Mouse (Mus musculus): ENCODE results near the gene Srgap3. TPM values are rescaled to one million over a fixed set of nuclear protein-coding genes. Genes with fewer than 3 reads are reported as not detected.
A peak's percentile ranks its signal among the peaks of the same experiment; 100 is the strongest.
"Not testable (repeated sequence)": the region's sequence is repeated elsewhere in the genome, so short reads cannot be mapped to it uniquely, and the experiment has no call there.

Gene Srgap3
- polyA plus RNA-seq, 1 experiment from 2014 or later = 1.5 TPM

DNA sequence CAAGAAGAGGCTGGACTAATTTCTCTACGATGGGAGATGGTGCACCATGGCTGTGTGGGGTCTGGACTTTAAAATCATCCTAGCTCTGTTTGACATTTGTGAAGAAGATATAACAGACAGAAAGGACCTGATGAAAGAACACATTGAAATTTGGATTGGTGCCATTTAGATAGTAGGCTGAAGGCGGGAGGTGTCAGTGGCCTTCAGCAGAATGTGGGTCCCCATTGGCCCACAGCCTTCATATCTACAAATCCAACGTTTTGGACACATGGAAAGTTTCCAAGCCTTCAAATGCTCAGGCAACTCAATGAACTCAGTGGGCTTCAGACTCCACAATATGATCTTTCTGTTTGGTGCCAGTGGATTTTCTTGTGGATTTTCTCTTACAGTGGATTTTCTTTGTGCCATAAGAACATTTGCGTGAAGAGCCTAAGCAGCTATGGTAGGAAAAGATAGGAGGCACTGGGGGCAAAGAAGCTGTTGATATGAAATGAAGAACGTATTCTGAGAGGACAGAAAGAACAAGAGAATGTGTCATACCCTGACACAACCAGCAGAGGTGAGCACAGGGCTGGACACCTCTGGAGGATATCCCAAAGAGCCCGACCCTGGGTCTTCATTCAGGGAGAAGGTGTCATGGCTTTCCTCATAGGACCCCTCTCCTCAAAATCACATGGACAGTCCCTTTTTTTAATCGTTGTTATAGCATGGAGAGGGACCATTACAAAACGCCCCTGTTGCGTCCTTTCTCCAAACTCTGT lies 78.7 kb downstream of the Srgap3 start:
- TF ChIP-seq EP300 (optimal IDR thresholded peaks at IDR 0.05) (no peak), CTCF (IDR thresholded peaks at IDR 0.05; ENCODE audit: low read depth) (no peak; the same call in 1 of the 2 replicates)
- no peaks in the 10 kb centered on the region for H3K4me1 ChIP-seq (replicated peaks; ENCODE audit: control insufficient read depth, insufficient read depth)
- DNase-seq (ENCODE audit: low spot score) (no peak), ATAC-seq (ENCODE audit: low FRiP score, low TSS enrichment) (no peak; the same call in 1 of the 2 replicates)
- no peak overlapping the region for H3K4me3 ChIP-seq (ENCODE audit: low read depth, low read length)
- H3K27me3 ChIP-seq (ENCODE audit: control insufficient read depth, insufficient read depth, low read length) = no peaks in the 10 kb centered on the region
- WGBS = 83% methylated on average over 9 of the region's 9 CpGs
- no peak overlapping the region for H3K4me2 ChIP-seq (replicated peaks; ENCODE audit: low read depth)
- H3K36me3 ChIP-seq (ENCODE audit: control insufficient read depth, insufficient read depth, low read length) = no peaks in the 10 kb centered on the region
- H3K9ac ChIP-seq (ENCODE audit: low read length) = no peak overlapping the region
- H3K27ac ChIP-seq (replicated peaks) = no peak overlapping the region
- no peaks in the 10 kb centered on the region for H3K9me3 ChIP-seq (ENCODE audit: control insufficient read depth, low read length)

DNA sequence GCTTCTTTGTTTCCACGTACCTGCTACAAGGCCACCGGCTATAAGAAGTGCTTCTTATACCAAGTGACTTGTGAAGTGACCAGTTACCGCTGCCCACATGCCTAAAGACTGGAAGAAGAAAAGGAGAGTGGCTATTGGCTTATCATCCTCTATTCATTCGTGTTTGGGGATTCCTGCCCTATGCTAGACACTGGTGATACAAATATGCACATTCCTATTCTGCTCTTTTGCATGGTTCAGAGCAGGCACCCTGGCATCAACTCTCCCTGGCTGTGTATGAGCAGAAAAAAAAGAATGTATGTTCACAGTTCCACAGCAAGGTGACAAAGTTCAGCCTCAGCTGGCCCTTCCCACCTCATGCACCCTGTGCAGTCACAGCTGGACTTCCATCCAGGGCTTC lies 81.0 kb downstream of the Srgap3 start:
- WGBS = 79% methylated on average over 4 of the region's 4 CpGs
- Histone ChIP-seq H3K9ac (ENCODE audit: low read length) (no peak overlapping the region), H3K9me3 (ENCODE audit: control insufficient read depth, low read length) (no peaks in the 10 kb centered on the region), H3K36me3 (ENCODE audit: control insufficient read depth, insufficient read depth, low read length) (no peaks in the 10 kb centered on the region), H3K4me1 (replicated peaks; ENCODE audit: control insufficient read depth, insufficient read depth) (no peaks in the 10 kb centered on the region), H3K27ac (replicated peaks) (no peak overlapping the region), H3K4me2 (replicated peaks; ENCODE audit: low read depth) (no peak overlapping the region), H3K4me3 (ENCODE audit: low read depth, low read length) (no peak overlapping the region), H3K27me3 (ENCODE audit: control insufficient read depth, insufficient read depth, low read length) (no peaks in the 10 kb centered on the region)
- DNase-seq (ENCODE audit: low spot score) (no peak), ATAC-seq (ENCODE audit: low FRiP score, low TSS enrichment) (no peak)
- TF ChIP-seq EP300 (optimal IDR thresholded peaks at IDR 0.05) (no peak), CTCF (IDR thresholded peaks at IDR 0.05; ENCODE audit: low read depth) (no peak)

DNA sequence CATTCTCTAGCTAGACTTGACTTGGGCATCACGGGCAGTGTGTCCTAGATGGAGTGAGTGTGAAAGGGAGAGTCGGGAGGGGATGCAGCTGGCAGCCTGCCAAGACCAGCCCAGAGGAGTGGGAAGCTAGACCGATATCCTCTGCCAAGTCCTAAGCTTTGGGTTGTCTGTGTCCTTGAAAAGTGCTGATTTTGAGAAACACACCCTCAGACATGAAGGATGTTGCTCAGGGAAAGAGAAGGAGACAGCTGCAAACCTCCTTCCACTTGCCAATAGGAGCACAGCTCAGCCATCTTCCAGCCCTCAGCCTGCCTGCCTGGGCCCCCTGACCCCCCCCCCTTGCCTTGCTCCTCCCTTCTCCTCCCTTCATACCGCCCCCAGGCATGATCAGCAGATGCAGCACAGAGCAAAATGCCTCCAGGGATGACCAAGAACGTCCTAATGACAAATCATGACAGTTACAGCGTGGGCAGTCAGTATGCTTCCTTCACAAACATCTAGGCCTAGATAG lies 82.0 kb downstream of the Srgap3 start:
- Histone ChIP-seq H3K4me2 (replicated peaks; ENCODE audit: low read depth) (no peak overlapping the region), H3K4me3 (ENCODE audit: low read depth, low read length) (no peak overlapping the region), H3K4me1 (replicated peaks; ENCODE audit: control insufficient read depth, insufficient read depth) (no peaks in the 10 kb centered on the region), H3K27me3 (ENCODE audit: control insufficient read depth, insufficient read depth, low read length) (no peaks in the 10 kb centered on the region), H3K36me3 (ENCODE audit: control insufficient read depth, insufficient read depth, low read length) (no peaks in the 10 kb centered on the region), H3K9ac (ENCODE audit: low read length) (no peak overlapping the region), H3K9me3 (ENCODE audit: control insufficient read depth, low read length) (no peaks in the 10 kb centered on the region), H3K27ac (replicated peaks) (no peak overlapping the region)
- peak; percentile 63 for ATAC-seq (ENCODE audit: low FRiP score, low TSS enrichment)
- TF ChIP-seq CTCF (IDR thresholded peaks at IDR 0.05; ENCODE audit: low read depth) (no peak), EP300 (optimal IDR thresholded peaks at IDR 0.05) (no peak)
- DNase-seq (ENCODE audit: low spot score) = peak; percentile 31
- WGBS = 35% methylated on average over 6 of the region's 6 CpGs

DNA sequence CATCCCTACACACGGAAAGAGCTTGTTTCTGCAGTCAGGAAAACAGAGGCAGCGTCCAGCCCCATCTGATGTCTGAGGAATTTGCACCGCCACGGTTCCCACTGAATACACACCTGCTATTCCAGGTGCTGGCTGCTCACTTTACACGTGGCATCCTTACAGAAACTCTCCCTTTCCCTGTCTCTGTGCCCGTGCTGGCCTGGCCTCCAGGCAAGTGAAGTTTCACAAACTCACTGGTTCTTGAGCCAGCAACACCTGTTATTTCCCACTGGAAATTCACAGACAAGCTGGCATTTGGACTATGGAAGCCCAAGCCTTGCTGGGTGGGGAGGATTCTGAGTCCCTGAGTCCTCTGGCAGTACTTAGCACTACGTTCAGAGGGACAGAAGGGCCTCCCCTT lies 84.6 kb downstream of the Srgap3 start:
- no peak overlapping the region for H3K4me2 ChIP-seq (replicated peaks; ENCODE audit: low read depth)
- 82% methylated on average over 7 of the region's 7 CpGs for WGBS
- H3K9me3 ChIP-seq (ENCODE audit: control insufficient read depth, low read length) = no peaks in the 10 kb centered on the region
- H3K9ac ChIP-seq (ENCODE audit: low read length) = no peak overlapping the region
- H3K27ac ChIP-seq (replicated peaks) = no peak overlapping the region
- H3K36me3 ChIP-seq (ENCODE audit: control insufficient read depth, insufficient read depth, low read length) = no peaks in the 10 kb centered on the region
- H3K27me3 ChIP-seq (ENCODE audit: control insufficient read depth, insufficient read depth, low read length) = no peaks in the 10 kb centered on the region
- TF ChIP-seq CTCF (IDR thresholded peaks at IDR 0.05; ENCODE audit: low read depth) (no peak), EP300 (optimal IDR thresholded peaks at IDR 0.05) (no peak)
- DNase-seq (ENCODE audit: low spot score) (no peak), ATAC-seq (ENCODE audit: low FRiP score, low TSS enrichment) (no peak)
- no peaks in the 10 kb centered on the region for H3K4me1 ChIP-seq (replicated peaks; ENCODE audit: control insufficient read depth, insufficient read depth)
- no peak overlapping the region for H3K4me3 ChIP-seq (ENCODE audit: low read depth, low read length)

DNA sequence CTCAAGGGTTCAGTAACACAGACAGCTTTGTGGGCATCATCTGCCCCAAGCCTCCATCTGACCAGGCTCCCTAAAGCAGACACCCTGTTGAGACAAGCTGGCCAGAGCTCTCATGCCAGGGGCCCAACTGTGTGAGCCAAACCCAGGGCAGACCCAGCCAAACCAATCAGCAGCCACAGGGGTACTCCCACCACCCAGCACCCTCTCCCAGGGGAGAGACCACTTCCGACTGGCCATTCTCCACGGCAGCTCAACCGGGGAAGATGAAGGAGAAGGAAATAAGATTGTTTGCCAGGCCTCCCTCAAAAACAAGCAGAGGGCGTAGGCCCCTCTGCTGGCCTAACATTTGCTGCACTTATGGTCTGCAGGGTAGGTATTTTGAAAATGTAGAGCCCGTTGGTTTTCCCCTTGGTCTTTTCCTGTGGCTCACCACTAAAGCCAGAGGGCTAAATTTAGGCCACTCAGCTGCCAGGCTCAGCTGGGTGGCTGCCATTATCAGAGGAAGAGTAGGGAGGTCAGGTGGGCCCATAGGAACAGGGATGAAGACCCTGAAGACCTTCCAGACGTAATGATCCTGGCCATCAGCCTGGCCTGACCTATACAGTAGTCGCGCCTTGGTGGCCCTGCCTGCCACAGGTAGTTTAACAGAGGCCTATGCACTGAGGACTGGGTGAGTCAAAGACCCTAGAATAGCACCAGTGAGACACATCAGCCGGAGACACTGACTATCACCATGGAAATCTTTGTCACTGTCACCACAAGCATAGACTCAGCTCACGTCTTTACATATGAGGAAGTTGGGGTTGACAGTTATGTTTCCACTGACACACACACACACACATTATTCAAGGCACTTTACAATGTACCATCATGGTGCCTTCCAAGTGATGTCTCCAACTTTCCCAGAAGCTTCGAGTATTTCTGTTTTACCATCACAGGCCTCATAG lies 85.4 kb downstream of the Srgap3 start:
- Histone ChIP-seq H3K4me2 (replicated peaks; ENCODE audit: low read depth) (no peak overlapping the region), H3K9me3 (ENCODE audit: control insufficient read depth, low read length) (no peaks in the 10 kb centered on the region), H3K27me3 (ENCODE audit: control insufficient read depth, insufficient read depth, low read length) (no peaks in the 10 kb centered on the region), H3K4me1 (replicated peaks; ENCODE audit: control insufficient read depth, insufficient read depth) (no peaks in the 10 kb centered on the region), H3K9ac (ENCODE audit: low read length) (no peak overlapping the region), H3K27ac (replicated peaks) (no peak overlapping the region), H3K36me3 (ENCODE audit: control insufficient read depth, insufficient read depth, low read length) (no peaks in the 10 kb centered on the region), H3K4me3 (ENCODE audit: low read depth, low read length) (no peak overlapping the region)
- 79% methylated on average over 11 of the region's 11 CpGs for WGBS
- no peak for TF ChIP-seq EP300 (optimal IDR thresholded peaks at IDR 0.05)
- TF ChIP-seq CTCF (IDR thresholded peaks at IDR 0.05; ENCODE audit: low read depth) = no peak
- DNase-seq (ENCODE audit: low spot score) (no peak), ATAC-seq (ENCODE audit: low FRiP score, low TSS enrichment) (no peak)

DNA sequence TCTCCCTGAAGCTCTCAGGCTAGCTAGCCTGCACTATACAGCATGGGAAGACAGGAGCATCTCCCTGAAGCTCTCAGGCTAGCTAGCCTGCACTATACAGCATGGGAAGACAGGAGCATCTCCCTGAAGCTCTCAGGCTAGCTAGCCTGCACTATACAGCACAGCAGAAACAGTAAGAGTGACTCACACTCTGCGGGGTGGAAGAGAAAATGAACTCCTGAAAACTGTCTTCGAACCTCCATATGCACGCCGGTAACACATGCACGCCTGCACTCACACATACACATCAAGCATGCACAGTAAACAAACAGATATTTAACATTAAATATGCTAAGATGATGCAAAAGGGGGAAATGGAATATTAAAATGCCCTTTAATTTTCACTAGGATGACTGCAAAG lies 86.8 kb downstream of the Srgap3 start:
- not testable (repeated sequence) for H3K27ac ChIP-seq (replicated peaks); H3K4me2 ChIP-seq (replicated peaks; ENCODE audit: low read depth); H3K9me3 ChIP-seq (ENCODE audit: control insufficient read depth, low read length); H3K4me3 ChIP-seq (ENCODE audit: low read depth, low read length); H3K27me3 ChIP-seq (ENCODE audit: control insufficient read depth, insufficient read depth, low read length); H3K9ac ChIP-seq (ENCODE audit: low read length); ATAC-seq (ENCODE audit: low FRiP score, low TSS enrichment); H3K36me3 ChIP-seq (ENCODE audit: control insufficient read depth, insufficient read depth, low read length); H3K4me1 ChIP-seq (replicated peaks; ENCODE audit: control insufficient read depth, insufficient read depth); DNase-seq (ENCODE audit: low spot score)
- WGBS = 95% methylated on average over 5 of the region's 5 CpGs
